Mouse (Mus musculus): Measurements from ENCODE around the gene Gm20489. TPM values are rescaled to one million over a fixed set of nuclear protein-coding genes. Genes with fewer than 3 reads are reported as not detected.
A peak's percentile ranks its signal among the peaks of the same experiment; 100 is the strongest.

Gm20489 gene
- total RNA-seq (2017), result not detected in 2 replicates

- ATAC-seq (replicated peaks in 1 of 2; ENCODE audit: insufficient read depth in 1 of 2, low FRiP score in 2 of 2, low TSS enrichment in 1 of 2, low read depth in 1 of 2, poor library complexity in 2 of 2, severe bottlenecking in 2 of 2), result peak; percentile 35 to 41
These were observed at the start of gene Gm20489 for GRCm38 (mm10) chrX:101268755-101269124. Gene Gm20489, minus strand, starts transcription at chrX:101269023.

GRCm38 (mm10) chrX:101313625-101314359, 45.0 kb upstream of the Gm20489 start:
- ATAC-seq (replicated peaks in 1 of 2; ENCODE audit: insufficient read depth in 1 of 2, low FRiP score in 2 of 2, low TSS enrichment in 1 of 2, low read depth in 1 of 2, poor library complexity in 2 of 2, severe bottlenecking in 2 of 2), result no peak

- ATAC-seq (replicated peaks in 1 of 2; ENCODE audit: insufficient read depth in 1 of 2, low FRiP score in 2 of 2, low TSS enrichment in 1 of 2, low read depth in 1 of 2, poor library complexity in 2 of 2, severe bottlenecking in 2 of 2), result no peak
These were observed 40.5 kb upstream of the Gm20489 start for GRCm38 (mm10) chrX:101309299-101309698.

GRCm38 (mm10) chrX:101304646-101305045, 35.8 kb upstream of the Gm20489 start:
- ATAC-seq (replicated peaks in 1 of 2; ENCODE audit: insufficient read depth in 1 of 2, low FRiP score in 2 of 2, low TSS enrichment in 1 of 2, low read depth in 1 of 2, poor library complexity in 2 of 2, severe bottlenecking in 2 of 2), result no peak

- ATAC-seq (replicated peaks in 1 of 2; ENCODE audit: insufficient read depth in 1 of 2, low FRiP score in 2 of 2, low TSS enrichment in 1 of 2, low read depth in 1 of 2, poor library complexity in 2 of 2, severe bottlenecking in 2 of 2), result no peak
These were observed 32.8 kb upstream of the Gm20489 start for GRCm38 (mm10) chrX:101301654-101302053.

GRCm38 (mm10) chrX:101300427-101301030, 31.7 kb upstream of the Gm20489 start:
- ATAC-seq (replicated peaks in 1 of 2; ENCODE audit: insufficient read depth in 1 of 2, low FRiP score in 2 of 2, low TSS enrichment in 1 of 2, low read depth in 1 of 2, poor library complexity in 2 of 2, severe bottlenecking in 2 of 2), result no peak

GRCm38 (mm10) chrX:101299473-101300426, 30.9 kb upstream of the Gm20489 start:
- no peak for ATAC-seq (replicated peaks in 1 of 2; ENCODE audit: insufficient read depth in 1 of 2, low FRiP score in 2 of 2, low TSS enrichment in 1 of 2, low read depth in 1 of 2, poor library complexity in 2 of 2, severe bottlenecking in 2 of 2)

- ATAC-seq (replicated peaks in 1 of 2; ENCODE audit: insufficient read depth in 1 of 2, low FRiP score in 2 of 2, low TSS enrichment in 1 of 2, low read depth in 1 of 2, poor library complexity in 2 of 2, severe bottlenecking in 2 of 2), result no peak
These were observed 30.2 kb upstream of the Gm20489 start, which contains the start of gene Nlgn3 for GRCm38 (mm10) chrX:101299055-101299454. Gene Nlgn3, plus strand, starts transcription at chrX:101299168.

- ATAC-seq (replicated peaks in 1 of 2; ENCODE audit: insufficient read depth in 1 of 2, low FRiP score in 2 of 2, low TSS enrichment in 1 of 2, low read depth in 1 of 2, poor library complexity in 2 of 2, severe bottlenecking in 2 of 2), result no peak
These were observed 21.3 kb upstream of the Gm20489 start for GRCm38 (mm10) chrX:101290111-101290510.

GRCm38 (mm10) chrX:101289037-101289436, 20.2 kb upstream of the Gm20489 start:
- ATAC-seq (replicated peaks in 1 of 2; ENCODE audit: insufficient read depth in 1 of 2, low FRiP score in 2 of 2, low TSS enrichment in 1 of 2, low read depth in 1 of 2, poor library complexity in 2 of 2, severe bottlenecking in 2 of 2), result no peak

GRCm38 (mm10) chrX:101288432-101288831, 19.6 kb upstream of the Gm20489 start:
- ATAC-seq (replicated peaks in 1 of 2; ENCODE audit: insufficient read depth in 1 of 2, low FRiP score in 2 of 2, low TSS enrichment in 1 of 2, low read depth in 1 of 2, poor library complexity in 2 of 2, severe bottlenecking in 2 of 2), result no peak

- ATAC-seq (replicated peaks in 1 of 2; ENCODE audit: insufficient read depth in 1 of 2, low FRiP score in 2 of 2, low TSS enrichment in 1 of 2, low read depth in 1 of 2, poor library complexity in 2 of 2, severe bottlenecking in 2 of 2), result no peak; a peak in 1 of 4 replicates
These were observed 18.7 kb upstream of the Gm20489 start for GRCm38 (mm10) chrX:101287543-101287942.

GRCm38 (mm10) chrX:101285953-101286670, 17.3 kb upstream of the Gm20489 start:
- no peak for ATAC-seq (replicated peaks in 1 of 2; ENCODE audit: insufficient read depth in 1 of 2, low FRiP score in 2 of 2, low TSS enrichment in 1 of 2, low read depth in 1 of 2, poor library complexity in 2 of 2, severe bottlenecking in 2 of 2)

GRCm38 (mm10) chrX:101285534-101285933, 16.7 kb upstream of the Gm20489 start:
- peak; percentile 45 to 62; a peak in 1 of 4 replicates for ATAC-seq (replicated peaks in 1 of 2; ENCODE audit: insufficient read depth in 1 of 2, low FRiP score in 2 of 2, low TSS enrichment in 1 of 2, low read depth in 1 of 2, poor library complexity in 2 of 2, severe bottlenecking in 2 of 2)

GRCm38 (mm10) chrX:101282813-101283212, 14.0 kb upstream of the Gm20489 start:
- ATAC-seq (replicated peaks in 1 of 2; ENCODE audit: insufficient read depth in 1 of 2, low FRiP score in 2 of 2, low TSS enrichment in 1 of 2, low read depth in 1 of 2, poor library complexity in 2 of 2, severe bottlenecking in 2 of 2), result no peak

- ATAC-seq (replicated peaks in 1 of 2; ENCODE audit: insufficient read depth in 1 of 2, low FRiP score in 2 of 2, low TSS enrichment in 1 of 2, low read depth in 1 of 2, poor library complexity in 2 of 2, severe bottlenecking in 2 of 2), result peak; percentile 96 to 99
These were observed 5.3 kb upstream of the Gm20489 start, which contains the start of gene Med12 for GRCm38 (mm10) chrX:101273875-101274738. Gene Med12, plus strand, starts transcription at chrX:101274030.

Data from hematopoietic stem cell, adult 5-6 weeks (primary cell).